Mouse (Mus musculus) hindbrain, embryonic 16.5 days (tissue): ENCODE data around the gene Hmgxb4. TPM values are rescaled to one million over a fixed set of nuclear protein-coding genes. Genes with fewer than 3 reads are reported as not detected.

Source experiments
- ATAC-seq: fragments of 200-750 bp; cut with Nextera tagmentation; 2 replicates; pipeline ENCODE4 v1.8.0; 2017; ENCODE audit warnings: moderate TSS enrichment, moderate library complexity
- H3K27ac ChIP-seq: fragments of 300-500 bp; sonication (generic); 2 replicates; pipeline ENCODE4 v1.5.1; 2014; ENCODE audit warnings: low read depth, mild to moderate bottlenecking, control low read depth, low read length, moderate library complexity
- H3K27me3 ChIP-seq: fragments of 300-500 bp; sonication (generic); replicated peaks from 2 replicates; pipeline ENCODE4 v1.6.1; 2014; ENCODE audit warnings: low read length; ENCODE audit not compliant: control insufficient read depth, insufficient read depth
- H3K36me3 ChIP-seq: fragments of 300-500 bp; sonication (generic); 2 replicates; pipeline ENCODE4 v1.6.1; 2014; ENCODE audit warnings: mild to moderate bottlenecking, low read length, moderate library complexity, mixed read lengths; ENCODE audit not compliant: control insufficient read depth, insufficient read depth
- H3K4me1 ChIP-seq: fragments of 300-500 bp; sonication (generic); 2 replicates; pipeline ENCODE4 v1.6.1; 2014; ENCODE audit warnings: low read depth, low read length; ENCODE audit not compliant: control insufficient read depth, insufficient read depth
- H3K4me2 ChIP-seq: fragments of 300-500 bp; sonication (generic); 2 replicates; pipeline ENCODE4 v1.6.1; 2014; ENCODE audit warnings: mild to moderate bottlenecking, low read length, control low read depth, moderate library complexity
- H3K4me3 ChIP-seq: fragments of 300-500 bp; sonication (generic); 2 replicates; pipeline ENCODE4 v1.5.1; 2014; ENCODE audit warnings: mild to moderate bottlenecking, low read length, control low read depth, moderate library complexity
- H3K9ac ChIP-seq: fragments of 300-500 bp; sonication (generic); 2 replicates; pipeline ENCODE4 v1.6.1; 2014; ENCODE audit warnings: low read depth, mild to moderate bottlenecking, control low read depth, low read length, moderate library complexity
- H3K9me3 ChIP-seq: fragments of 300-500 bp; sonication (generic); 2 replicates; pipeline ENCODE4 v1.6.1; 2014; ENCODE audit warnings: mild to moderate bottlenecking, low read length, moderate library complexity; ENCODE audit not compliant: control insufficient read depth
- WGBS: fragments of 180-500 bp; shearing (Covaris S2); extraction: QIAGEN DNeasy Blood & Tissue Kit; methylation state at CpG from one replicate; pipeline ENCODE4 v1.1.7; 2014; 5-methylcytosine and 5-hydroxymethylcytosine counted together
- polyA plus RNA-seq: library from polyadenylated mRNA; unstranded; fragments of >200 nt; fragmentation: Nextera tagmentation; extraction: Ambion mirVana; gene quantifications from 2 replicates; pipeline ENCODE4 v1.2.1, GENCODE M21; 2015

The Hmgxb4 gene
- polyA plus RNA-seq, 1 experiment from 2014 or later, result 34.2 TPM

DNA sequence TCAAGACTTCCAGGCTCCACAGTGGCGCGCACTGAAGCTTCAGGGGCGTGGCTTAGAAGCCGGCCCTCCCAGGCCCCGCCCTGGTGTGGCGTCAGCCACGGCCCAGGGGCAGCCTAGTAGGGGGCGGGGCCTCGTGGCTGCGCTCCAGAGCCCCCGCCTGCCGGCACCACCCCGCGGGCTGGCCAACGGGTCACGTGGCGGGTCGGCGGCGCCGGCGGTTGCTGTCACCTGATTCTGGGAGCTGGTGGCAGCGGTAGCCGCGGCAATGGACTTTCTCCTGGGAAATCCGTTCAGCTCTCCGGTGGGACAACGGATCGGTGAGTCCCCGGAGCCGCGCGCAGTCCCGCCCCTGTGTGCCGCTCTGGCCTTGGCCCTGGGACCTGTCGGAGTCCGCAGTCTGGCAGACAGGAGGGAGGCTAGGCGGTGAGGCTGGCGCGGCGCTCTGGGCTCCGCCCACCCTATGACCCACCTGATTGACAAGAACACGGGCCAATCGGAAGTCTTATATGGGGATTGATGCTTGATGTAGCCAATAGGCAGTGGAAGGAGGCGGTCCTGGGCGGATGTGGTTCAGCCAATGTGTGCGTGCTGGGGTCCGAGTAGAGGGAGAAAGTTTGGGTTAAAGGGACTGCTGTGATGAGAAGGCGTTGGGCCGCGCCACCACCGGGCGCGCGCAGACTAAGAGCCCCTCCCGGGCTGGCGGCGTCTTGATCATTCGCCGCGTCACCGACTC lies 40.5 kb downstream of the Hmgxb4 start, which contains the start of gene Tom1:
Gene Tom1, plus strand, starts transcription at position 195 of the 733 bp plus-strand sequence.
- Histone ChIP-seq H3K27me3 (no peaks in the 10 kb centered on the region), H3K4me1 (peaks cover 9% of the 10 kb centered on the region), H3K4me3 (peak within 1 kb of the TSS; percentile 72), H3K9ac (peak within 1 kb of the TSS; percentile 70), H3K4me2 (peak within 1 kb of the TSS; percentile 90), H3K9me3 (no peaks in the 10 kb centered on the region), H3K27ac (peak within 1 kb of the TSS; percentile 86), H3K36me3 (no peaks in the 10 kb centered on the region)
- WGBS, result 0% methylated on average over 52 of the region's 62 CpGs
- peak; percentile 99 for ATAC-seq

DNA sequence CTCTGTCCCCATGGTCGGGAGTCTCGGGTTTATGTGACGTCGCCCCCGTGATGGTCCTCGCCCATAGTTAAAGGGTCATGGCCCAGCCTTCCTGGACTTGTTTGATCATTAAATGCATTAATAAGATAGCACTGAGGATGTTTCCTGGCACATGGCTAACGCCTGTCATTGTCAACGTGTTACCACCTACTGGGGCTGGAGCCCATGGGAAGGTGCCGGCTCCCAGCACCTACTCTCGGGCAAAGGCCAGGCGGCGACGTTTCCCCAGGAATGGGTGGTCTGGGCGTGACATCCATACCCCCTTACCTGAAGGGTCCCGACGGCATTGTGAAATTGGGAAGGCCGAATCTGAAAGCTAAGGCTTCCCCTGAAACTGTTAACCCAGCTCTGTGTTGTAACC lies 41.1 kb downstream of the Hmgxb4 start:
- ATAC-seq, result no peak
- Histone ChIP-seq H3K4me3 (peak overlapping the region; percentile 72), H3K27me3 (no peaks in the 10 kb centered on the region), H3K4me2 (peak overlapping the region; percentile 90), H3K4me1 (peaks cover 9% of the 10 kb centered on the region), H3K9ac (peak overlapping the region; percentile 68), H3K36me3 (no peaks in the 10 kb centered on the region), H3K27ac (peak overlapping the region; percentile 72), H3K9me3 (no peaks in the 10 kb centered on the region)
- 2% methylated on average over 17 of the region's 17 CpGs for WGBS

DNA sequence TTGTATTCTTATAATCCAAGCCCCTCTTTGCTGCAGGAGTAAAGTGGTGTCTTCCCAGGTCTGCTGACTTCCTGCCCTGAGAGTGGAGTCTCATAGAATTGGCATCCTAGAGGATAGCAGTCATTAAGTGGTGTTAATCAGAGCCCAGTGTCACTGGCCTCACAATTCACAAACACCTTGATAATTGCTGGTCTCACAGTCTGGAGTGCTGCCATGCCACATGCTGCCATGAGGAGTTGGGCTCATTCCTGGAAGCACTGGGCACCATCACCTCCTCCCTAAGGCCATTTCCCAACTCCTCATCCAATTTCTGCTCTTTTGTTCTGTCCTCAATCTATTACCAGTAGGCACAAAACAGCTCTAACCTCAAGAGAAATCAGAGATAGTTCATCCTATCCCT lies 42.5 kb downstream of the Hmgxb4 start:
- no peaks in the 10 kb centered on the region for H3K9me3 ChIP-seq

DNA sequence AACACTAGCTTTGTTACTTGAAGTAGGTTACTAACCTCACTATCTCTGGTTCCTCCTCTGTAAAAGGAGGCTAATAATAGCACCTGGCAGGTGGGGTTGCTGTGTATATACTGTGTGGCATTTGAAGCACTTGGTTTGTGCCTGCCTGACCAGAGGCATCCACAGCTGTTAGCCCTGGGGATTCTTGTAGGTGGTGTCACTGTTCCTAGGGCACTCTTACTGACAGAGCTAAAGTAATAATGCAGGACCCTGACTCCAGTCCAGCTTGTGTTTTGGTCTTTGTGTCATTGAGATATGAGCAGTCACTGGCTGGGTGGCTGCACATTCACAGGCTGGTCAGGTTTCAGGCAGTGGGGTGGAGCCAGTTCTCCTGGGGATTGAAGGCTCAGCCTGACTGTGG lies 45.3 kb downstream of the Hmgxb4 start:
- ATAC-seq, result no peak
- peaks cover 6% of the 10 kb centered on the region for H3K4me1 ChIP-seq
- H3K4me2 ChIP-seq, result no peak overlapping the region
- H3K27me3 ChIP-seq, result no peaks in the 10 kb centered on the region
- no peak overlapping the region for H3K4me3 ChIP-seq
- no peak overlapping the region for H3K9ac ChIP-seq
- no peaks in the 10 kb centered on the region for H3K36me3 ChIP-seq
- H3K9me3 ChIP-seq, result no peaks in the 10 kb centered on the region
- no peak overlapping the region for H3K27ac ChIP-seq

More for the DNA sequence above, 42.5 kb downstream of the Hmgxb4 start:
- Histone ChIP-seq H3K4me2 (no peak overlapping the region), H3K36me3 (no peaks in the 10 kb centered on the region), H3K9ac (no peak overlapping the region), H3K27ac (no peak overlapping the region), H3K4me1 (peaks cover 9% of the 10 kb centered on the region), H3K4me3 (no peak overlapping the region), H3K27me3 (no peaks in the 10 kb centered on the region)
- no peak for ATAC-seq

DNA sequence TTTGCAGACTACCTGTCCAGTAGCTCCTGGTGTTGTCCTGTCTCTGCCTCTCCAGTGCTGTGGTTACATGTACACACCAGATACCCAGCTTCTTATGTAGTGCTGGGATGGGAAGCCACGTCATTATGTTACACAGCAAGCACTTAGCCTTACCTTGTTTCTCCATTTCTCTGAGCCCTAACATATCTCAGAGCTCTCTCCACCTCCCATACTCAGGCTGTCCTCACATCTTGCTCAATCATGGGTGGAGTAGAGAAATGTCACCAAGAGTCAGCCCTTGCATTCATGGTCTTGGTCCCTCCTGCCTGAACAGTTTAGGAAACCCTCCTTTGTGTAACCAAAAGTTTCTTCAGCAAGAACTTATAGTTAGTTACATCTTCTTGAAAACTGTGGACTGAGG lies 46.6 kb downstream of the Hmgxb4 start:
- H3K27me3 ChIP-seq, result no peaks in the 10 kb centered on the region
- ATAC-seq, result no peak
- H3K9ac ChIP-seq, result no peak overlapping the region
- H3K4me1 ChIP-seq, result peaks cover under 1% of the 10 kb centered on the region
- H3K4me2 ChIP-seq, result no peak overlapping the region
- H3K4me3 ChIP-seq, result no peak overlapping the region
- H3K36me3 ChIP-seq, result no peaks in the 10 kb centered on the region
- H3K9me3 ChIP-seq, result no peaks in the 10 kb centered on the region
- no peak overlapping the region for H3K27ac ChIP-seq
- 88% methylated on average over 1 of the region's 1 CpGs for WGBS

DNA sequence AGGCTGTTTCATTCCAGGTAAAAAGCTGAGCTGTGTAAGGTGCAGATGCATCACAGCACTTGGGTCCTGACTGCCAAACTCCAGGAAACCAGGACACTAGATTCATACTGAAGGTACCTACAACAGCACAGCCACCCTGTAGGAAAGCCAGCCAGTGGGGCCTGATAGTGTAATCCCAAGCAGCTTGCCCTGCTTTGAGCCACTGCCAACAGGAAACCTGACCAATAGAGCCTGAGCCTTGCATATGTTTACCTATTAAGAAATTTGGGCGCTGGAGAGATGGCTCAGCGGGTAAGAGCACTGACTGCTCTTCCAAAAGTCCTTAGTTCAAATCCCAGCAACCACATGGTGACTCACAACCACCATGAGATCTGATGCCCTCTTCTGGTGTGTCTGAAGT lies 49.0 kb downstream of the Hmgxb4 start:
- Histone ChIP-seq H3K27ac (no peak overlapping the region), H3K9me3 (no peaks in the 10 kb centered on the region), H3K4me3 (no peak overlapping the region), H3K9ac (no peak overlapping the region), H3K36me3 (no peaks in the 10 kb centered on the region), H3K4me2 (no peak overlapping the region), H3K27me3 (no peaks in the 10 kb centered on the region), H3K4me1 (no peaks in the 10 kb centered on the region)
- WGBS, result 91% methylated on average over 2 of the region's 2 CpGs
- no peak for ATAC-seq

DNA sequence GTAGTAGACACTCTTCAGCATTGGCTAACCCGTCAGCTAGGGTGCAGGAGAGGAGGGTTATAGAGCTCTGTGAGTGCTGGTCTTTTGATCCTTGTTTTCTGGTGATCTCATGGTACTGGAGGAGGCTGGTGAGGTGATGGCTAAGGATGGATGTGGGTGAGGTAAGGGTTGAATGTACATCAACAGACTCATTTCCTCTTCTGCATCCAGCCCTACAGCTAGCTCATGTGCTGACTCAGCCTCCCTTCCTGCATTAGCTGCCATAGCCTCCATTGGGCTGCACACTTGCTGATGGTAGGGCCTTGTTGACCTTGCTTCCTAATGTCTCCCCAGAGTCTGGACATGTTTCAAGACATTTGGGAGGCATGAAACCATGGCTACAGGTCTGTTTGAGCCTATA lies 49.8 kb downstream of the Hmgxb4 start:
- H3K36me3 ChIP-seq, result no peaks in the 10 kb centered on the region
- no peaks in the 10 kb centered on the region for H3K4me1 ChIP-seq
- H3K9ac ChIP-seq, result no peak overlapping the region
- no peak for ATAC-seq
- H3K4me3 ChIP-seq, result no peak overlapping the region
- no peaks in the 10 kb centered on the region for H3K9me3 ChIP-seq
- no peak overlapping the region for H3K27ac ChIP-seq
- H3K4me2 ChIP-seq, result no peak overlapping the region
- no peaks in the 10 kb centered on the region for H3K27me3 ChIP-seq
- 90% methylated on average over 1 of the region's 1 CpGs for WGBS

DNA sequence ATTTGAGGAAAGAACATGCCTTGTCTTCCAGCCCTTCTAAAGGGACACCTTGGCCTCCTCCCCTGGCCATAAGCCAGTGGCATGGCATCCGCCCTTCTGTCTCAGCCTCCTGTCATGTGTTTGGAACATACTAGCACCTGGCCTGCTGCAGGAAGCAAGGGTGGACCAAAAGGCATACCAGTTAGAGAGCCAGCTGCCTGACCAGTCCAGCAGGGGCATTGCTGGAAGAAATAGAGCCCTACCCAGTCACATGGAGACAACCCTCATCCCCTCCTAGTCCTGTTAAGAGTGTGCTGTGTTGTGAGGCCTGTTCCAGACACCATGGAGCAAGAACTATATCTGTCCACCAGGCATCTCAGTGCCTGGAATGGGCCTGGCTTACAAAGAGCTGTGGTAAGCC lies 53.1 kb downstream of the Hmgxb4 start:
- H3K9ac ChIP-seq, result no peak overlapping the region
- ATAC-seq, result no peak
- no peak overlapping the region for H3K4me3 ChIP-seq
- 94% methylated on average over 1 of the region's 1 CpGs for WGBS
- no peak overlapping the region for H3K4me2 ChIP-seq
- no peaks in the 10 kb centered on the region for H3K36me3 ChIP-seq
- H3K4me1 ChIP-seq, result no peaks in the 10 kb centered on the region
- no peaks in the 10 kb centered on the region for H3K27me3 ChIP-seq
- H3K27ac ChIP-seq, result no peak overlapping the region
- no peaks in the 10 kb centered on the region for H3K9me3 ChIP-seq

DNA sequence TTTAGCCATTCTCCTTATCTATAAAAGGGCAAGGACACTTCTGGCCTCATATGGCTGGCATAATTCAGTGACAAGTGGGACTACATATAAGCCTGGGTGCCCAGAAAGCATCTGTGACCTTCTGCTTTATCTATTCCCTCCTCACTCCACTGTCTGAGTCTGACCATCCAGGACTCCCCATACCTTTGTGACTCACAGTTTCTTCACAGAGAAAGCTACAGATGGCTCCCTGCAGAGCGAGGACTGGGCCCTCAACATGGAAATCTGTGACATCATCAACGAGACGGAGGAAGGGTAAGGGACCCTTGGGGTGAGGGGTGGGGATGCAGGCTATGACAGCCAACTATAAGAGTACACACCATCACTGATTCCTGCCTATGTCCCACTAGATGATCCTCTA lies 54.6 kb downstream of the Hmgxb4 start:
- H3K4me1 ChIP-seq, result no peaks in the 10 kb centered on the region
- no peaks in the 10 kb centered on the region for H3K36me3 ChIP-seq
- no peak overlapping the region for H3K9ac ChIP-seq
- H3K4me3 ChIP-seq, result no peak overlapping the region
- H3K27me3 ChIP-seq, result no peaks in the 10 kb centered on the region
- H3K4me2 ChIP-seq, result no peak overlapping the region
- H3K9me3 ChIP-seq, result no peaks in the 10 kb centered on the region
- ATAC-seq, result no peak
- WGBS, result 88% methylated on average over 3 of the region's 3 CpGs
- H3K27ac ChIP-seq, result no peak overlapping the region
